Mouse (Mus musculus): Measurements from ENCODE around the gene Xkr7.
A peak's percentile ranks its signal among the peaks of the same experiment; 100 is the strongest.

Gene Xkr7

GRCm38 (mm10) chr2:153032973-153033372 lies 1.3 kb downstream of the Xkr7 start:
- no peak for DNase-seq (ENCODE audit: low spot score)

- no peak for DNase-seq (ENCODE audit: low spot score)
Observed at GRCm38 (mm10) chr2:153033545-153034230, 2.0 kb downstream of the Xkr7 start.

- DNase-seq (ENCODE audit: low spot score) = no peak
Observed at GRCm38 (mm10) chr2:153036690-153037089, 5.0 kb downstream of the Xkr7 start.

GRCm38 (mm10) chr2:153043886-153044285 lies 12.2 kb downstream of the Xkr7 start:
- DNase-seq (ENCODE audit: low spot score) = no peak

DNA sequence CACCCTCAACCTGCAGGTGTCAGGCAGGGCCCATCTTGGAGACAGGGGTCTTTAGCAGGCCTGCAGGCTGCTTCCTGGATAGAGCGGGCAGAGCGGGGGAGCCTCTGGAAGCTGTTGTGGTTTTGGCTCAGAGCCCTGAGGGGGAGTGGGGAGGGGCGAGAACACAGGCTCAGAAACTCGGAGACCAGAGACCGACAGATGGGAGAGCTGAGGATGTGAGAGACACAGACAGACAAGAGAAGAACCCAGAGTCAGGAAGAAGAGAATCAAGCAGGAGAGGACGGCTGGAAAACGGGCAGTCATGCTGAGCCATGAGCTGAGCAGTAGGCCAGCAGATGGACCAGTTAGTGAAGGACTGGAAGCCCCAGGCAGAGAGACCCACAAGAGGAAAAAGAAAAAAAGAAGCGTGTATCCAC lies 14.2 kb downstream of the Xkr7 start:
- DNase-seq (ENCODE audit: low spot score) = peak; percentile 16

DNA sequence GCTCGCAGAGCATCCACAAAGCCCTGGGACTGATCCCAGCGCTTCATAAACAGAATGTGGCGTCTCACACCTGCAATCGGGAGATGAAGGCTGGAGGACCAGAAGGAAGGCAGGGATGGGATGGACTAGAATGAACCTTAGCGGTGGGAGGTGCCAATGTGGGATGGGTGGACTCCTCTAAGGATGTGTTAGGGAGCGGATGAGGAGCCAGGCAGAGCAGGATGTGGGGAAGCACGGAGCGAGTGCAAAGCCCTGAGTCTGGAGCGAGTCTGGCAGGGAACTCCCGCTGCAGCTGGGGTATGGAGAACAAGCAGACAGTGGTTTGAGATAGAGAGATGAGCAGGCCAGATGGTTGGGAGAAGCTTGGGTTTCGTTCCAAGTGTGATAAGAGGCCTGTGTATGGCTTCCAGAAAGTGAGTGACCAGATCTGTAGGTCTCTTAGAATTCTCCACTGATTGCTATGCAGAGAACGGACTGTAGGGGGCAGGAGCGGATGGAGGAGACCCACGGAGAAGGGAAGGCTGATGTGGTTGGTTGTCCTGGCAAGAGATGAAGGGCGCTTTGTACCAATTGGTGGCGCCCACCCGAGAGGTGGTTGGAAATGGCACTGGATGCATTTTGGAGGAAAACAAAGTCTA lies 16.3 kb downstream of the Xkr7 start:
- DNase-seq (ENCODE audit: low spot score) = peak; percentile 8

GRCm38 (mm10) chr2:153049288-153049996 lies 17.8 kb downstream of the Xkr7 start:
- no peak for DNase-seq (ENCODE audit: low spot score)

DNA sequence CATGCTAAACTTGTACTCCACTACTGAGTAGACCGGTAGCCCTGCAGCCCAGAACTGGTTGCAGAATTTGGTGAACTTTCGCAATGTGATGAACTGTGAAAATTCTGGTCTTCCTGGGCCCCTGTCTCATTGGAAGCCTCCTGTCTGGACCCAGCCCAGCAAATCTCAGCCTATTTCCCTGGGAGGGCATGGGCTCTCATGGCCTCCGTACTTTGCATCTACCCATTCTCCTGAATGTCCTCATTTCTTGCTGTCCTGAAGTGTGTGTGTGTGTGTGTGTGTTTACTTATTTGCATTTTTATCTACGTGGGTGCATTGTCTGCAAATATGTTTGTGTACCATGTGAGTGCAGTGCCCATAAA lies 18.3 kb downstream of the Xkr7 start:
- no peak for DNase-seq (ENCODE audit: low spot score)

DNA sequence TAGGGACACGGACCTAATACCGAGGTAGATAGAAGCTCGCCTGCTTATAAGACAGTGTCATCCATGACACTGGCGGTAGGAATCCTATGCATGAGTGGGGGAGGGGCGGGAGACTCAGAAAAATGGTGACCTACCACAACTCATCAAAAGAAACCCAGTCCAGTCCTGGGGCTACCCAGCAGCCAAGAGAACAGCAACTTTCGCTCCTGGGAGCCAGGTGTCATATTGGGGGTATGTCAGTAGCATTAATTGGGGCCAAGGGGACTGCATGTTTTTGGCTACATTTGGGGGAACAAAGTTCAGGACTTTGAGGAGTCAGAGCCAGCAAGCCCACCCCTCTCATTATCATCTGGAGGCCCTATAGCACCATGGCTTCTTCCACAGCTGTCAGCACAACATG lies 19.4 kb downstream of the Xkr7 start:
- no peak for DNase-seq (ENCODE audit: low spot score)

GRCm38 (mm10) chr2:153051537-153051936 lies 19.9 kb downstream of the Xkr7 start:
- no peak for DNase-seq (ENCODE audit: low spot score)

DNA sequence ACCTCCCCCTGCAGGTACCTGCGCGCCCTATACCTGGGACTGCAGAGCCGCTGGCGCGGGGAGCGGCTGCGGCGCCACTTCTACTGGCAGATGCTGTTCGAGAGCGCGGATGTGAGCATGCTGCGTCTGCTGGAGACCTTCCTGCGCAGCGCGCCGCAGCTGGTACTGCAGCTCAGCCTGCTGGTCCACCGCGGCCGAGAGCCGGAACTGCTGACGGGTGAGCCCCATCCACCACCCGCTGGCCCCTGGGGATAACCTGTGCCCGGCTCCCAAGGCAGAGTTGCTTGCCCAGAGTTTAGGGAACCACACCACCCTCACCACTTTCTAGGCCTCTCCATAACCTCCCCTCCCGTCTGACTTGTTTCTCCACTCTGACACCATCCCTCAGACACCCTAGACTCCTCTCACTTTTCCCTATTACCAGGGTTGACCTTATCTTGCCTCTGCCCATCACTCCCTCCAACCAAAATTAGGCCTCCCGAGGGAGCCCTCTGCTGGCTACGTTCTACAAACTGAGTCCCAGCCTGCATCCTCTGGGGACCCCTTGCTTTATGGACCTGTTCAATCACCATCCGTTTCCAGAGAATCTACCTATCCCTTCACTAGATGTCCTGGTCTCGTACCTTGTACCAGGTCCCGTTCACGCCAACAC lies 21.2 kb downstream of the Xkr7 start:
- no peak for DNase-seq (ENCODE audit: low spot score)

GRCm38 (mm10) chr2:153053896-153054295 lies 22.2 kb downstream of the Xkr7 start:
- no peak for DNase-seq (ENCODE audit: low spot score)

DNA sequence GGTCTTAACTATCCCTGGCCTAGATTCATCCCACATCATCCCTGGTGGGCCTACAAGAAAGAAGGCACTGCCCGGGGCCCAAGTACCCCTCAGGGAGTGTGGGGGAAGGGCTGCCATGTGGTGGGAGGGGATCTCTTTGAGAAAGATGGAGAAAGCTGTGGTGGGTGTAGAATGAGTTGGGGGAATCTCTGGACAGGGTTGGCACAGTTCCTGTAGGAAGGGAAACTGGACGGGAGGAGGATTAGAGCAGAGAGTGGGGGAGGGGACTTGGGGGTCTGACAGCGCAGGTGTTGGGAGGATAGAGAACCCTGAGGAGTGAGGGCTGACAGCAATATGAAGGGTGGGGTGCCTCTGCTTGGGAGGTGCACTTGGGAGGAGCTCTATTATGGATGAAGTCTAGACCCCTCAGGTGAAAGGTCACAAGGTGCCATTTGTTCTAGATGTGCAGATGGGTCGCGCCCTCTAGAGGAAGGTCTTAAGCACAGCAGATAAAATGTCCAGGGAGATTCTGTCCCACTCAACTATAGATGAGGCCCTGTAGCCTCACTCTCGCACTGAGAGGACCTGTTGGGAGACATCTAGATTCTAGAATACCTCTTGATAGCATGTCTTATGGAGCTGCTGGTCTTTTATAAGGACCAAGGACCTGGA lies 23.7 kb downstream of the Xkr7 start:
- no peak for DNase-seq (ENCODE audit: low spot score)

DNA sequence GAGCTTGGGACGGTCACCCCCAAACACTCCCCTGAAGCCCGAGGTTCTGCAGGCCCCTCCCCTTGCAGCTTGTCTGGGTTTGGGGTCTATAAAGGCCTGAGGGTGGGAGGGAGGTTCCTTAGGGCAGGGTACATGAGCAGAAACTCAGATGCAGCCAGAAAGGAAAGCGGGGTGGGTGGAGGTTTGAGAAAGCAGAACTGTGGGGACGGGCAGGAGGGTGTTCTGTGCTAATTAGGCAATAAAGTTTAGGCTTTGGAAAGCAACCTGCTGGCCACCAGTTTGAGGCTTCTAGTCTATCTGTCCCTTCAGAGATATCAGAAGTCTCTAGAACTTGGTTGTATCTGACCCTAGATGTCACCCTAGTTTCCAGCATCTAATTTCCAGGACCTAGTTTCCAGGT lies 26.7 kb downstream of the Xkr7 start:
- no peak for DNase-seq (ENCODE audit: low spot score)

GRCm38 (mm10) chr2:153060216-153060615 lies 28.6 kb downstream of the Xkr7 start:
- no peak for DNase-seq (ENCODE audit: low spot score)

DNA sequence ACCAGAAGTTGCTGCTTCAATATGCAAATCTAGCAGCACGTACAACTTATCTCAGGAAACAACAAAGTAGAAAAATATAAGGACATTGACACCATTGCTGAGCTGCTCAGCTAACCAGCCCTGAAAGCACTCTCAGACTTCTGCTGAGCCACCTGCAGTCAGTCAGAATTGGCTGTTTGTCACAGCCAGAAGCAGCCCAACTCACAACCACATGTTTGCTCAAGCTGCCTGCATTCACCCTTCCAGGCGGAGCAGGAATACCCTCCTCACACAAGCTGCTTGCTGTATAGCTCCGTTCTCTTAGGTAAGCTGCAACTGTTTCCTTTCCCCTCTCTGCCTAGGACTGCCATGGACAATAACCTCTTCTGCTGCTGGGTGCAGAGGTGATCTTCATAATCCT lies 31.7 kb downstream of the Xkr7 start:
- no peak for DNase-seq (ENCODE audit: low spot score)

DNA sequence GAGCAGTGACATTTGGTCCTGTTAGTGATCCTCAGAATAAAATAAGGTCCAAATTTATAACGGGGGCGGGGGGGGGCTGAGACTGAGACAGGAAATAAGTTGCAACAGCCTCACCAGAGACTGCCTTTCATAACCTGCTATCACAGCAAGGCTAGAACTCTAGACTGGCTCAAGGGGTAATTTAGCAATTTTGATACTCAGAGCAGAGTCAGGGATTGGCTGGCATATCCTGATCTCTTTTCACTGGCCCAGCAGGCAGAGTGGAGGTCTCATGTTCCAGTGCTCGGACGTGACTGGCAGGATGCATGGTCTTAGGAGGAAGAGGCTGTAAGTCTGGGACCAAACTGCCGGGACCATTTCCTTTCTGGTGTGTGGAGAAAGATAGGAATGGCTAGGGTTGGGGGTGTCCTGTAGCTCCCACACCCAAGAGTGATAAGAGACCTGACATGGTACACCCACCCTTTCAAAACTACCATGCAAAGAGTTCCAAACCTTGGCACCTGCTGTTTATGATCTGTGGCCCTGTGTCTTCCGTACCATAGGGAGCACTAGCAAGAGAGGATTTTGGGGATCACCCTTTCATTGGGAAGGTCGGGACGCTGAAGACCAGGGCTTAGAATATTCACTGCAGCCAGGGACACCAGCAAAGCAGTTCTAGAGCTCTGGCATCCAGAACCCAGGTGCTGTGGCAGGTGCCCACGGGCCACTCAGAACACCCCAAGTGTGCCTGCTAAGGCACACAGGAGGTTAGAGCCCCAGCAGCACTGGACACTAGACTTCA lies 32.7 kb downstream of the Xkr7 start:
- DNase-seq (ENCODE audit: low spot score) = no peak

GRCm38 (mm10) chr2:153065747-153066508 lies 34.3 kb downstream of the Xkr7 start, which contains the start of gene Ccm2l:
Gene Ccm2l, plus strand, starts transcription at chr2:153065955.
- no peak for DNase-seq (ENCODE audit: low spot score)

GRCm38 (mm10) chr2:153066991-153067390 lies 35.3 kb downstream of the Xkr7 start:
- DNase-seq (ENCODE audit: low spot score) = no peak

DNA sequence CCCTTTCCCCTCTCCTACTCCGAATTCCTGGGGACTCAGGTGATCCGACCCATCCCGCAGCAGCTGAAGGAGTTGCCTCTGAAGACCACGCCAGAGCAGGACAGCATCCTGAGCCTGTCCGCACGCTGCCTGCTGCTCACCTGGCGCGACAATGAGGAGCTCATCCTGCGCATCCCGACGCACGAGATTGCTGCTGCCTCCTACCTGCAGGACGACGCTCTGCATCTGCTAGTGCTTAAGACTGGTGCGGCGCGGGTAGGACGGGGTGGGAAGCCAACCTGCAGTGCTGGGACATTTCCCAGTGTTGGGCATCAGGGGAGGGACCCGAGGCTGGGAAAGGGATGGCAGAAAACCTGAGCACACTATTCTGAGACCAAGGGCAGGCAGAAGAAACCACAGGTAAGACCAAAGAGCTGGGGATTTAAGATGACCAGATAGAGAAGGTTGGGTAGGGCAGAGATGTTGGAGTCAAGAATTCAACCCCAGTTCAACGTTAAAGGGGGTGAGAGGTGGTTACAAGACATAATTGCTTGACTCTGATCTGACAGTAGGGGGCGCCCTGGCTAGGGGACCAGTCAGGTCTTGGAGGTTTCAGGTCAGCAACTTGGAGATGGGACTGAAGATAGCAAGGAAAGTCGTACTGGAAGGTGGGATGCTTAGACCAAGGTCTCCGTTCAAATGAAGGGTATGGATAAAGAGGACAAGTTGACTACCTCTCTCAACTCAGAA lies 39.3 kb downstream of the Xkr7 start:
- no peak for DNase-seq (ENCODE audit: low spot score)
